Mouse (Mus musculus) inflammation-experienced regulatory T-cells, adult 16 weeks (primary cell): ENCODE measurements around the gene Scn1a. TPM values are rescaled to one million over a fixed set of nuclear protein-coding genes. Genes with fewer than 3 reads are reported as not detected.

Experiments used
- polyA plus RNA-seq: library from polyadenylated mRNA; unstranded; fragments of 100-300 nt; shearing (Covaris generic); gene quantifications from one replicate; pipeline ENCODE4 v1.2.1, GENCODE M21; 2017

Gene Scn1a
- polyA plus RNA-seq = not detected

DNA sequence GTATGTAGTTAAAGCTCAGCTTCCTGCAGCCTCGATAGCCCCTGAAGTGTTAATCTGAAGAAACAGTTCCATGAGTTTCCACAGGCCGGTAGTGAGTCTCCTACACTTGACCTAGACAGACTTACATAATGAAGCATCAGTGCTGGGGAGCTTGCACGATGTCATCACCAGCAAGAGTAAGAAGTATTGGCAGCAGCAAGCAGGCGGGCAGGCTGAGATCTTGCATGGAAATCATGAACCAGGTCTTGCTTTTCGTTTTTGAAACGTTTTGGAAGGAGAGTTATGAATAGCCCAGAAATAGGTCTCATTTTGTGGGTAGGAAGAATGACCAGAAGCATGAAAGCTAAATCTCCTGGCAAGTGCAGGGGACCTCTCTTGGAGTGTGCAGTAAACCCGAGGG is at the start of gene Scn1a:
Gene Scn1a, minus strand, starts transcription at position 130 of the 400 bp plus-strand sequence.

DNA sequence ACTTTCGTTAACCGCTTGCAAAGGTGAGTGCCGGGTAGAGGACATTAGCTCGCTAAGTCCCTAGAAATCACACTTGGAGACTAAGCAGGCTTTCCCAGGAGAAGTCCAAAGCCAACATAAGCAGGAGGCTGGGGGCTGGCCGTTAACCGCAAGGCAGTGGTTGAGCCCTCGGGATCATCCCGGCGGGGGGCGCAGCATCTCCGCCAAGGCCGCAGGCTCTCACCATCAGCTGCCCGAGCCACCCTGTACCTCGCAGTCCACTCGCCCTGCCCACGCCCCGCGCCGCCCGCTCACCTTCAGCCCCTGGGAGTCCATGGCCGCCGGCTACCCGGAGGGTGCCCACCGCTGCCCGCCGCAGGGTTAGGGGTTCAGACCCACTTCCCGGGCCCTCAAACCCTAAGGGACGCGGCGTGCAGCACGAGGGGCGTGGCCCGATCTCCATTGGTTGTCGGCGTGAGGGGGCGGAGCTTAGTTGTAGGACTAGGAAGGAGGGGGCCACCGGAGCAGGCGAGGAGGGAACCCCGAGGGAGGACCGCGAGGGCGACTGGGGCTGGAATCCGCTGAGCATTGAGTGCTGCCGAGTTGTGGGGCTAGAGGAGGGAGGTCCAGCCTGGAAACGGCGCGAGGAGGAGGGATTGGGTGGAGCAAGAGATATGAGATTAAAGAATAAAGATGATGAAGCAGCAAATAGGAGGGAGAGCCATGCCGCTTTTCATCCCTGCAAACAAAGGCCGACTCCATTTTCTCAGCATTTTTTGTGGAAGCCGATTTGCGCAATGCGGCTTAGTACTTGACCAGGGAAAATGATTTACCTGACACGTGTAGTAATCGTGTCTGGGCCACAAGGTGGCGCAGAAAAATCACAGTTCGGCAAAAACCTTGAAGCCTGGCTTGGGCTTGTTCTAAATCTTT is 184.2 kb downstream of the Scn1a start, which contains the start of gene Ttc21b:
Gene Ttc21b, minus strand, starts transcription at position 398 of the 912 bp plus-strand sequence.

Other genes starting within 250 kb of the Scn1a start
- 12.3 TPM for gene Ttc21b, start 184.2 kb downstream of the Scn1a start, polyA plus RNA-seq
- gene Scn9a, start 194.1 kb upstream of the Scn1a start, polyA plus RNA-seq = not detected